Mouse (Mus musculus) frontal cortex, postnatal 36 days (tissue): ENCODE results near the gene Rbm8a2.
"Not testable (repeated sequence)": the region's sequence is repeated elsewhere in the genome, so short reads cannot be mapped to it uniquely, and the experiment has no call there.

ENCODE experiments used
- DNase-seq, 2 experiments: peaks; one replicate each; pipeline ENCODE4 v3.0.0; 2022; ENCODE audit warnings: low spot score in 2 of 2

Gene Rbm8a2

DNA sequence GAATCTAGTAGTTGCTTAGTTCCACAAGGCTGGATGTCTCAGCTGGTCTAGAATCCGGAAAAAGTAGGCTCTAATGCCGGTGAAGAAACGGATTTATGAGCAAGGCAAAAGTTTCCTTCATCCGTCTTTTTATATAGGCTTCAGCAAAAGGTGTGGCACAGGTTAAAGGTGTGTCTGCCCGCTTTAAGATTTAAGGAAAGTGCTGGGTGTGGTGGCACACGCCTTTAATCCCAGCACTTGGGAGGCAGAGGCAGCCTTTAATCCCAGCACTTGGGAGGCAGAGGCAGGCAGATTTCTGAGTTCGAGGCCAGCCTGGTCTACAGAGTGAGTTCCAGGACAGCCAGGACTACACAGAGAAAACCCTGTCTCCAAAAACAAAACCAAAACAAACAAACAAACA is at the start of gene Rbm8a2:
Gene Rbm8a2, minus strand, starts transcription at position 101 of the 400 bp plus-strand sequence.
- DNase-seq, result not testable (repeated sequence)

DNA sequence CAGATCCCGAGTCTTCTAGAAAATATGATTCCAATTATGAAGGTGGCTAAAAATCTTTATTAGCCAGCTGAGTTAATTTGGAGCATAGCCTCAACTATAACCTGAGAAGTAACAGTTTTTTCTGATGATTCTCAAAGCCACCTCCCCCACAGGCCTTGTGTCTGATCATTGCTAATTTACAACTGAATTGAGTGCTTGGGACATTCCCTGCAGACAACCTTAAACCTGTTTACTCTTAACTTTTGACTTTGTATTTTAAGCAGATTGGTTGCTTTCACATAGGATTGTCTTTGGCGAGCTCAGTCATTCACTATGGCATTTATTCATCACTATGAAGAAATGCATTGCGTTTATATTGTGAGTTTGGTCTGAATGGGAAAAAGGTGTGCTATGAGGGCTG is 49.5 kb upstream of the Rbm8a2 start:
- DNase-seq, result no peak

DNA sequence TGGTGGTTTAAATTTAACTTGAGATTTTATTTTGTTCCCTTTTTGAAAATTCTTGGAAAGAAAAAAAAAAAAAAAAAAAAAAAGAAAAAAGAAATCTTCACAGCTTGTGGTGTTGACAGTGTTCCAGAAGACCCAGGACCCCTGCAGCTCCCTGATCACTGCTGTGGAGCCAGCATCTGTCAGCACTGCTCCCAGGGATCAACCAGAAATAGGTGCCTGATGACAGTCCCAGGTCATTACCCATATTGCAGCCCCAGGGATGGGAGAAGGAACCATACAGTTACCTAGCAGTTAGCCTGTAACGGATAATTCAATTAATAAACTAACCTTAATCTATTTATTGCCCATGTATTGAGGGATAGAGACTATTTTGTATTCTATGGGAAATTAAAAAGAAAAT is 45.6 kb upstream of the Rbm8a2 start:
- DNase-seq, result no peak

DNA sequence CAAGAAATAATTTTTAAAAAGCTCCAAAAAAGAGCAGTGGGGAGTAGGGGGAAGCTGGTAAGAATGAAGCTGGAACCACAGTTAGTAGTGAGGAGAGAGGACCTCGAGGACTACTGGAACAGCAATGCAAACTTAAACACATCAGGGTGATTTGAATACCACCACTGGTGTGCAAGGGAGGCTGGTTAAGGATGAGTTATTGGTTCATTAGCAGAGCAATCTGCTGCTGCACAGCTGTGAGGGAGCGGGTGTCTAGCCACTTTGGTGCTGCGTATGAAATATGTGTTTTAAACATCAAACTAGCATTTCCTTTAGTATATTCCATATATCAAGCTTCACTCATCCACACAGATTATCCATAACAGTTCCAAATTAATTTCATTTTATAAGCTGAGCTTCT is 39.6 kb upstream of the Rbm8a2 start:
- no peak for DNase-seq

DNA sequence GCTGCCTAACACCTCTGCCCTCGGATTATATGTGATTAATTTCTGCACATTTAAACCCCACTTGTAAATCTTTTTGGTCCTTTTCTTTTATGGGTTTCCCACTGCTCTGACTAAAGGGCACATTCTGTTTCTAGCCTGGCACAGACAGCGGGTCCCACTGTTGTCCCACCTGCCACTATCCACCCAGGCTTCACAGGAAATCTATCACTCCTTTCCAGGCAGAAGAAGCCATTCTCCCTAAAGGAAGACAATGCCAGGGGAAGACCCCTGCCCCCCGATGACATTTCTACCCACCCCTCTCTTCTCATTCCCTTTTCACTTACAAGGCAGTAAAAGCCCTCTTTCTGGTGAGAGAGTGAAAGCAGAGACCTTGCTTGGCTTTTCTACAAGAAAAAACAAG is 37.2 kb upstream of the Rbm8a2 start:
- DNase-seq, result no peak

DNA sequence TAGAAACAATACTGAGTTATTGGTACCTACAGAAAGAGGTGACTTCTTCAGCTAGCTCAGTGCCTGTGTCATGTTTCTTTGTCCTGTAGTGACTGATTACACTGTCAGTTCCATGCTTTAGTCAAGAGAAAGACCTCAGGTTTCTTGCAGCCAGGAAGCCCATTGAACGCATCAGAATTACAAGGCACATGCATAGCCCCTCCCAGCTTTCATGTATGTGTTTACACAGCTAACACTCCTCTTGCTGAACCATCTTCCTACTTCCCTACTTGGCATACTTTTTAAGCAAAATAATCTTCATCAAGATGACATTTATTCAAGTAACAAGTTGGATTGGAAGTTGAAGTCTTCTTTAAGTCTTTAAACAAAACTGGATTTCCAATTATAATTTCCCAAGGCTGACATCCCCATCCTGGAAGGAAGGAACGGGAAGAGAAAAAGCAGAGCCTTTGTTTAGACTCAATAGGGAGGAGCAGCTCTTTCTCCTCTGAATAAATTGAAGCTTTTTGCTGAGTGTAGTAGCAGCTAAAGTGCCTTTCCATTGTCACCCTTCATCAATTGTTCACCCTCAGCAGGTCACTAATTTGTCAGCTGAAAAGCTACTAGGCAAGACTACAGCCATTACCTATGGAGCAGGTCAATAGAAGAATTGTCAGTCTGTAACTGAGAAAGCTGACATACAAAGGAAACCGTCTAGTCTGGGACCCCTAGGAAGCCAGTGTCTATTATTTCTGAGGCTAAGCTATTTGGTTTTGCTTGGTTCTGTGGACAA is 34.8 kb upstream of the Rbm8a2 start:
- no peak for DNase-seq

DNA sequence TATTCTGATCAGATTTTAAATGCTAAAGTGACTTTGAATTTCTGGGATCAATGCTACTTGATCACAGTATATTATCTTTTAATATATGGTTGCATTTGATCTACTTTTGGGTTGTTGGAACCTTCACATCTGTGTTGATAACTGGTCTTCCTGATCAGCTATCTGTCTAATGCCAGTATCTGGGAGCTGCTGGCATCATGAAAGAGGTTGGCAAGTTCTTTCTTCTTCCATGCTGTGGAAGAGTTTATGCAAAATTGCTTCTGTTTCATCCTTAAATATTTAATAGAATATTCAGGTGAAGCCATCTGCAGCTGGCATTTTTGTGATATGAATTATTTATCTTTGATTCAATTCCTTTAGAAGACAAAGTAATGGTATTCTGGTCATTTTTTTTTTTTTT is 32.6 kb upstream of the Rbm8a2 start:
- DNase-seq, result no peak

DNA sequence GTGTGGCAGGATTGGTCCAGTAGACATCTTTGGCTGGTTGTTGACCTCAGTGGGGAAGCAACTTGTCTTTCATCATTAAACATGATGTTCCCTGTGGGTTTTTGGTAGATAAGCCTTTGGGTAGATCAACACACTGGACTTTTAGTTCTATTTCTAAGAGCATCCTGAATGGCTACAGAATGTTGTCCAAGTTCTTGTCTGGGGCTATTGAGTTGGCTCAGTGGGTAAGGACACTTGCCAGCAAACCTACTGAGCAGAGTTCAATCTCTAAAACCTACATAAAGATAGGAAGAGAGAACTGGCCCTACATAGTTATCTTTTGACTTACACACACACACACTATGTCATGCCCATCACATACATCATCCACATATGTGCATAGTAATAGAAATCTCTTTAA is 32.2 kb upstream of the Rbm8a2 start:
- DNase-seq, result no peak

DNA sequence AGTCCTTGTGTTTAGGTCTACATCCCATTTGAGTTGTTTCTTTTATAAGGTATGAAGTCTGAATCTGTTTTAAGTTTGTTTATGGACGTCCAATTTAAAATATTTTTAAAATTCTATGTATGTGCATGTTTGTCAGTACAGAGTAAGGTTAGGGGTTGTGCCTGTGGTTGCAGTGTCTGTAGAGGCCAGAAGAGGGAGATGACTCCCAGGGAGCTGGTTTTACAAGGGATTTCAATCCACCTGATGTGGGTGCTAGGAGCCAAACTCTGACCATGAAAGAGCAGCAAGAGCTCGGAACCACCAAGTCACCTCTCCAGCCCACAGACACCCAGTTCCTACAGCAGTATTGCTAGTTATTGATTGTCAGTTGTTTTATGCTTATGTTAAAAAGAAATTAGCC is 29.5 kb upstream of the Rbm8a2 start:
- no peak for DNase-seq

DNA sequence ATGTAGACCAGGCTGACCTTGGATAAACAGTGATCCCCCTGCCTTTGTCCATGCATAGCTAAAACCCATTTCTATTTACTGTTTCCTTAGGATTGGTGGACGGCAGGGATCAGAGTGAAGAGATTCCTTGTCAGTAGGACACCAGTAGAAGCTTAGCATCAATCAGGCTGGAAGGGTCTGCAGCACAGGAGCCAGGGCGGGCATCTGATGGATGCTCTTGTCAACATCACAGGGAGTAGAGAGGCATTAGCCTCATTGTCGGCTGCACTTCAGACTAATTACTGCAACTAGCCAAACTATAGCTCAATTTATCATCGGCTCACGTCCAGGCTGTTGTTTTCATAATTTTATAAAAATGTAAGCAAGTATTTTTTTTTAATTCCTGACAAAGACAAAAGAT is 21.7 kb upstream of the Rbm8a2 start:
- DNase-seq, result no peak

DNA sequence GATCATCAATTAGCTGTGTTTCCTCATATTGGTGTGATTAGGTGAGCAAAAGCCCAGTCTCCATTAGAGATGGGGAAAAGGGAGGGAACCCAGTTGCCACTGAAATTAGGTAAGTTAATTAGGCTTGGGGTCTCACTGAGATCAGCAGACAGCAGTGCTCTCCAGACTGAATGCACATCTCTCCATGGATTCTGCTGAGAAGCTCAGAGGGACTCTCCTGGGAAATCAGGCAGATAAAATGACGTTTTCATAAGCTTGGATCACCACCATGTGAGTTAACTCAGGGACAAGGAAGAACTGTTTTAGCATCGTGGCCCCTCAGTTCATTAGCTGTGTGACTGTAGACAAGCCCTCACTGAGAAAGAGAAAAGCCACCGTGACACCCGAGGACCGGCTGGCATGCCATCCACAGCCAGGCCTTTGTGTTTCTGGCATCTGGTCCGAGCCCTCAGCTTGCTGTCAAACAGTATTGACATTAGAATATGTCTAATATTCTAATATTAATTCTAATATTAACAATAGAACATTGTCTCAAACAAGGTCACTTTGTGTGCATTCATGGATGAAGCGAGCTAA is 18.2 kb upstream of the Rbm8a2 start:
- no peak for DNase-seq

DNA sequence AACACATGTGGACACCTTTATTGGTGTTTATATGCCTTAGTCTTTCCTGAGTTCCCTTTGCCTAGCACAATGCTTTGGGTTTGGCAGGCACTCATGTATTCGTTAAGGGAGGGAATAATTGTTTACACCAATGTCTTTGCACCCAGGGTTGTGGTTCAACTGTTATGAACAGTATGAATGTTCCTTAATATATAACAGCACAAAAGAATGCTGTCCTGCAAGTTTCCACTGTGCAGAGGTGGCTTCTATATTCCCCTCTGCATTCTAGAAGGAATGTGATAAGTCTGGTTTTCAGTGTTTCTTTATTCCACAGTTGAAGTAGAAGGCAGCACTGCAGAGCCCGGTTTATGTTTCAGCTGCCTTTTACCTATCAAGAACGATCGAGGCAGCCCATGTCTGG is 10.0 kb upstream of the Rbm8a2 start:
- DNase-seq, result no peak

DNA sequence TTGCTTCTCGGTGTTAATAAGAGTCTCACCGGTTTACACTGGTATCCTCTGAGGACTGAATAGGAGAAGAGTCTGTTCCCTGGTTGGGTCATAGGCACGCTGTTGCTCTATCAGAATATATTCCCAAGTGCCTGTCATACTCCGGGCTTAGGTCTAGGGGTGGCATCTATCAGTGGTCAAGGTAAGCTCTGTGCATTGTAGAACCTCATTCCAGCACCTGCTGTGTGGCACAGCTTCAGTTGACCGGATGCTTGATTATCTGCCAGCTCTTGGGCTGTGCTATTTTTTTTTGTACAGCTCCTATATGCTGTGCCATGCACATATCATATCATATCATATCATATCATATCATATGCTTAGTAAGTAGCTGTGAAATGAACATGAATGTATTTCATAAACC is 9.5 kb upstream of the Rbm8a2 start:
- no peak for DNase-seq

DNA sequence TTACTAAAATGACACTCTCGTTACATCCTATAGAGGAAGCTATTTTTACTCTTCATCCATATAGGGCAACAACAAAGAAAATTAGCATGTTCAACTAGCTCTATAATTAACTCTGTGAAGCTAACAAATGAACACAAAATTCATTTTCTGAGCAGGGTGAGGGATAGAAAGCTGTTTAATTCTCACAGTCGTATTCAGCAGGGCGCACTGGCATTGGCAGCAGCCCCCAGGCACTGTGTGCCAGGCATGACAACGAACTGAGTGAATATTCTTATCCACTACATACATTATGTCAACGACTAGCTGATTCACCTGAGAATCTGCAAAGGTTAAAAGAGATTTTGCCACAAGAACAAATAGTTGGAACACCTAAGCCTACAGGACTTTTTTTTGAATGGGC is 8.2 kb downstream of the Rbm8a2 start:
- no peak for DNase-seq

DNA sequence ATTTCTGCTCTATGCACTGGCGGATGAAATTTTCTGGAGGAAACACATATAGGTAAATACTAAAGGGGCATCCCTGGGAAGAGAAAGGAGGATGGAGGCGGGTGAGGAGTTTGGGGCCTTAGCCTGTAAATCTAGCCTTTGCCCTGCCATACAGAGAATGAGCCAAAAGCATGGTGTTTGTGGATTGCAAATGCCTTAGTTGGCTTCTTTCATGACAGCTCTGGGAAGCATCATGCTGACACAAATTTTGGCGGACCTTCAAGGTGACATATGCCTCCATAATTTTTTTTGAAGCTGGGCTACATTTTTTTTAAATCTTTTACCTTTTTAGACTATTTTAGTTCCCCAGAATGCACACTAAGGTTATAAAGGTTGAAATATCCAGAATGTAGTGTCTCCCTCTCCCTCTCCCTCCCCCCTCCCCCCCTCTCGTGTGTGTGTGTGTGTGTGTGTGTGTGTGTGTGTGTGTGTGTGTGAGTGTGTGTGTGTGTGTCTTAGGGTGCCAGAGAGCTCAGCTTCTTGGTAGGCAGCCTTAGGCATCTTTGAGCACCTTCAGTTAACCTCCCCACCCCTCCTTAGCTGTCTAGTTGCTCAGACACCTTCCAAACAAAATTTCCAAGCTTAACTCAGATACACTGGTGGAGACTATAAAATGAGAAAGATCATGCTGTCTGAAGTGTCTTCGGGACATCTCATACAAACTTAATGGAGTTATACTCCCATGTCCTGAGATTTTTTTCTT is 11.7 kb downstream of the Rbm8a2 start:
- no peak for DNase-seq

DNA sequence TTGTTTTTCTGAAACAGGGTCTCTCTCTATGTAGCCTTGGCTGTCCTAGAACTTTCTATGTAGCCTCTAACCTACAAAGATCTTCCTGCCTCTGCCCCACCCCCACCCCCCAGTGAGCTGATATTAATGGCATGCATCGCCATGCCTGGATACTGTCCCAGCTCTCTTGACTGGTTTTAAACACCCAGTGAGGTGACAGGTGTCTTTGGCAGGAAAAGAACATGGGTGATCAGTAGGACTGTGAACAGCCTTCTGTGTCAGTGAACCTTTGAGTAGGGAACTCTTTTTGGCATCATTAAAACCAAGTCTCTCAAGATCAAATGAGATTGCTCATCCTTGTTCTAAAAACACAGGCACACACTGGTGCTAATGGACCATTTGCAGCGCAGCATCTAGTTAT is 17.1 kb downstream of the Rbm8a2 start:
- no peak for DNase-seq

DNA sequence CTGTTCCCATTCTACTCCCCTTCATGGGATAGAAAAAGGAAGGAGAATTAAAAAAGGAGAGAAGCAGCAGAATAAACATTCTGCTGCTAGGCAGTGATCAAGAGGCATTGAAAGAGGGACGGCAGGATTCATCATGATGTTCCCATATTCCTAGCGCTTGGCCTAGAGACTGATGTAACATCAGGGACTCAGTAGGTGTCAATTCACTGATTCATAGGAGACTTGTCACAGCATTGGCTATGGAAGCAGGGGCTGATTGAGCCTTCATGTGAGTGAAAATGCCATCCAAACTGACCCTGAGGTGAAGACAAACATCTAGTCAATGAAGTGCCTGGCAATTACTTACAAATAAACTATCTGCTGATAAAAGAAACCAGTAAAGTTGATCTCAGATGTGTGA is 28.1 kb downstream of the Rbm8a2 start:
- no peak for DNase-seq

DNA sequence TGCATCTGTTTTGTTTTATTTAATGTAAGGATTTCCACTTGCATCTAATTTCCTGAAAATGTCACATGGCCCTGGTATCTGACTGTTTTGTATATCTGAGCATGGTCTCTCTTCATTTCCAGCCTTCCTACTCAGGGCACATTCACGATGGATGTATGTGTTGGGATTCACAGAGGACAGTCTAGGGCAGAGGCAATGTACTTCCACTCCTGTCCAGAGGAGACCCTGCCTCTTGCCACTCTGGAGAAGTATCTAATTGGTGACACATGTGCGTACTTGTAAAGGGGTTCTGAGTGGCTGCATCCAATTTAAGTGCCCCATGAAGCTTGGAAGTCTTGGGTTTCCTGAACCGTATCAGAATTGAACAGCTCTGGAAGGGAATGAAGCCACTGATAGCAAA is 28.5 kb downstream of the Rbm8a2 start:
- DNase-seq, result no peak

DNA sequence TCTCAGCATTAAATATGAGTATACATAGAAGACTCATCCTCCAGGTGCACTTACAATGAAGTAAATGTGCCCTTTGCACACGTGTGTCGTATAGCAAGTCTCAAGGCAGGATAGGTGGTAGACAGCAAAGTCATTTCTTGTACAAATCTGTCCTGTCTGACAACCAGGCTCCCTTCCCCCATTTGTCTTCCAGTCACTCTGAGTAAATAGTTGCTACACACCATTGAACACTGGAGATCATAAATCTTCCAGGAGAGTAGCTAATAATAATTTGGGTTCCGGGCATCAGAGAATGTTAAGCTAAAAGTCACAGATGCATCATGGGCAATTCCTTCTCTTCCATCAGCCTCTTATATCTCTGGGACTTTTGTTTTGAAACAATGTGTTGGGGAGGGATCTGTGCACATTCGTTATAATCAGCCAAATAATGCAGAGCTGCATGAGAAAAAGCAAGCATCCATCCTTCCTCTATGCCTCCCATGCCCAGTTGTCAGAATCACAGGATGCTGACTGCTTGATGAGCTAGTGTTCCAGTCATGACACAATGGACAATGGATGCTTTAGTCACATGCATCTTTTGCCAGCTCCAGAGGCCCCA is 32.1 kb downstream of the Rbm8a2 start:
- DNase-seq, result no peak

DNA sequence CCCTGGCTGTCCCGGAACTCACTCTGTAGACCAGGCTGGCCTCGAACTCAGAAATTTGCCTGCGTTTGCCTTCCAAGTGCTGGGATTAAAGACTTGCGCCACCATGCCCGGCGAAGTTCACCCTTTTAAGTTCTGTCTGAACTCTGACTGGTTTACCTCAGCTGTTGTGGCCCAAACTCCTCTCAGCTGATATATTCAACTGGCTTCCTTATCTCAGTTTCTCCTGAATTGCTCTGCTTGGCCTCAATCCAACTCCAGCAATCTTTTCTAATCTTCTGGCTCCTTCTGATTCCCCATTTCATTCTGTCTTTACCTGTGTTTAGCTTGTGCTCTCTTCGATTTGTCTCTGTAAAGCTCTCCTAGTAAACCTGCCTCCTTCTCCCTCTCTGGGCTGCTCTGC is 35.7 kb downstream of the Rbm8a2 start:
- no peak for DNase-seq

DNA sequence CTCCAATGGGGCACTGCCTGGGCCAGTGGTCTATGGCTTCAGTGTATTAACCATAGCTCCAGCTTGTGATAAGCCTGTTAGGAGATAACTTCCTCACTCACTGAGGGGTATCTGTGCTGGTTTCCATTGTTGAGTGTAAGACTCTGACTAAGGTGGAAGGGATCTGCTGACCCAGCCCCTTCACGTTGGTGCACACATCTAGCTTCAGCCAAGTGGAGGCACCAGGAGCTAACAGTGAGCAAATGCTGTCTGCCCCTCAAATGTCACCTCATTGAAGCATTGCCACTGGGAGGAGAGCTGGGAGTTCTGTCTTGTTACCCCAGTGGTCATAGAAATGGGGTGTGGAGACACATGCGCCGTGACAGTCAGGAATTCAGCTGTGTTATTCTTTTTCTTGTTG is 40.2 kb downstream of the Rbm8a2 start:
- no peak for DNase-seq

DNA sequence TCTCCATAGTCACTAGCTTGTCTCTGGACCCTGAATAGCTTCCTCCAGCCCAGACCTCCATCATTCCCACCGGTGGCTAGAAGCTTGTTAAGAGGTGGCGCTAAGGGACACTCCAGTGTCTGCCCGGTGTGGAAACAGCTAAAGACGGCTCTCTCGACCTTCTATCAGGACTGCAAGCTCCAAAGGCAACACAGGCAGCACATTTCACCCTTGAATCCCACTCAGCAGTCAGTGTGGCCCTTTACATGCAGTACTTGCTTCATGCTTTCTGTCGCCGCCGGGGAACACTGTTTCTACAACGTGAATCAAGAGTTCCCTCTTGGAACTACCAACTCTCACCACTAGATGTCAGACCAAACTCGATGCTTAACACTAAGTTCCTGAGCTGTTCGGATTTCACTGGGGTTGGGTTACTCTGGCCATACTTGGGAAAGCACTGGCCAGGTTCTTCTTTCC is 42.6 kb downstream of the Rbm8a2 start:
- peak; percentile 64 to 90 for DNase-seq

DNA sequence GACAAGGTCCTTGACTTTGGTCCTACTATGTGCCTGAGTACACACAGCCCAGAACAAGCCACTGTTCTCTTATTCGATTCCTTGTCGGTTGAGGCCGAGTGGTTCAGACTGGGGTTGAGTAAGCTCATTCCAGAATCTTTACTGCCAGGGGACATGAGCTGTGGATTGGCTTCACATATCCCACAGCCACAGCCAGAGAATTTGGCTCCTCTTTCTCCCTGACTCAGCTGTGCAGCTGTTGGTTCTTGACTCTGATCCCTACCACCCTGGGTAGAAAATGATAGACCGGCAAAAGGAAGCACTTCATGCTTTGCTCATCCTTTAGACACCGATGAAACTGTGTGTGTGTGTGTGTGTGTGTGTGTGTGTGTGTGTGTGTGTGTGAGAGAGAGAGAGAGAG is 47.5 kb downstream of the Rbm8a2 start:
- no peak for DNase-seq
